Mouse (Mus musculus) heart, embryonic 12.5 days (tissue): ENCODE measurements around the gene Stub1. TPM values are rescaled to one million over a fixed set of nuclear protein-coding genes. Genes with fewer than 3 reads are reported as not detected.

ENCODE experiments used
- ATAC-seq: fragments of 200-750 bp; cut with Nextera tagmentation; 2 replicates; pipeline ENCODE4 v1.8.0; 2017; ENCODE audit warnings: moderate TSS enrichment, moderate library complexity; ENCODE audit not compliant: insufficient number of reproducible peaks, low FRiP score
- H3K27ac ChIP-seq: fragments of 300-500 bp; sonication (generic); 2 replicates; pipeline ENCODE4 v1.5.1; 2016; ENCODE audit warnings: mild to moderate bottlenecking, moderate library complexity; ENCODE audit not compliant: poor library complexity, severe bottlenecking
- H3K27me3 ChIP-seq: fragments of 300-500 bp; sonication (generic); replicated peaks from 2 replicates; pipeline ENCODE4 v1.6.1; 2016; ENCODE audit warnings: mild to moderate bottlenecking, moderate library complexity
- H3K36me3 ChIP-seq: fragments of 300-500 bp; sonication (generic); 2 replicates; pipeline ENCODE4 v1.6.1; 2016; ENCODE audit warnings: mild to moderate bottlenecking, moderate library complexity
- H3K4me1 ChIP-seq: fragments of 300-500 bp; sonication (generic); replicated peaks from 2 replicates; pipeline ENCODE4 v1.6.1; 2016; ENCODE audit warnings: mild to moderate bottlenecking
- H3K4me2 ChIP-seq: fragments of 300-500 bp; sonication (generic); 2 replicates; pipeline ENCODE4 v1.6.1; 2016; ENCODE audit warnings: mild to moderate bottlenecking, moderate library complexity
- H3K4me3 ChIP-seq: fragments of 300-500 bp; sonication (generic); 2 replicates; pipeline ENCODE4 v1.5.1; 2016; ENCODE audit warnings: mild to moderate bottlenecking
- H3K9ac ChIP-seq: fragments of 300-500 bp; sonication (generic); 2 replicates; pipeline ENCODE4 v1.6.1; 2016; ENCODE audit warnings: mild to moderate bottlenecking, moderate library complexity
- H3K9me3 ChIP-seq: fragments of 300-500 bp; sonication (generic); replicated peaks from 2 replicates; pipeline ENCODE4 v1.6.1; 2016; ENCODE audit warnings: mild to moderate bottlenecking, moderate library complexity
- WGBS: fragments of 180-500 bp; shearing (Covaris S2); methylation state at CpG from one replicate; pipeline ENCODE4 v1.1.7; 2016; 5-methylcytosine and 5-hydroxymethylcytosine counted together
- polyA plus RNA-seq: library from polyadenylated mRNA; unstranded; fragments of >200 nt; fragmentation: Nextera tagmentation; extraction: Ambion mirVana; gene quantifications from 2 replicates; pipeline ENCODE4 v1.2.1, GENCODE M21; 2016

Gene Stub1
- polyA plus RNA-seq, 1 experiment from 2014 or later = 272 TPM

DNA sequence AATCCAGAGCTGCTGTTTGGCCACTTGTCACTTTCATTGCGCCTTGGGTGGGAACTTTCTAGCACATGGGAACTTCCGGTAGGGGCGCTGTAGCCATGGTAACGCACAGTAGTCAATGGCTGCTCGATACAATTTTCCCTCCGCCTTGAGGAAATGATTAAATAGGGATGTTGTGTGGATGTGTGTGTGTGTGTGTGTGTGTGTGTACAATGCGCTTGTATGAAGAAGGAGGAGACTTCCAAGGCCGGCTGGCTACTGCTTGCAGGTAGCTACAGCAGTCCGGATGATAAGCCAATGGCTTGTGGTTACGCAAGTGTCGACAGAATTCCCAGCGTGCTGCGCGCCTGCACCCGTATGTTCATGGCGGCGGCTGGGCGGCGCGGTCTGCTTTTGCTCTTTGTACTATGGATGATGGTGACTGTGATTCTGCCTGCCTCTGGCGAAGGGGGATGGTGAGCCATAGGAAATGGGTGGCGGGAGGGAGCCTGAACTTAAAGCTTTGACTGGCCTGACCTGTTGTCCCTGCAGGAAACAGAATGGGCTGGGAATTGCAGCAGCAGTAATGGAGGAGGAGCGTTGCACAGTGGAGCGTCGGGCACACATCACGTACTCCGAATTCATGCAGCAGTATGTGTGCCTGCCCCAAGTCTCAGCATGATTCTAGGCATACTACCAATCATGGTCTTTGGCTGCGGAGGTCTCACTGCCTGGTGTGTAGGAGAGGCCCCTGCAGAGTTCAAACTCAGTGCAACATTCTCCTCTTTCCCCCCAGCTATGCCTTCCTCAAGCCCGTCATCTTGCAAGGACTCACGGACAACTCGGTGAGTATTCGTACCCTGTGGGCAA lies 4.3 kb downstream of the Stub1 start, which contains the start of gene Jmjd8:
Gene Jmjd8, plus strand, starts transcription at position 156 of the 846 bp plus-strand sequence.
- peak within 1 kb of the TSS; percentile 82 for H3K9ac ChIP-seq
- H3K4me2 ChIP-seq = peak within 1 kb of the TSS; percentile 83
- peaks cover 52% of the 10 kb centered on the region for H3K36me3 ChIP-seq
- ATAC-seq = no peak
- peak within 1 kb of the TSS; percentile 67 for H3K4me3 ChIP-seq
- 1% methylated on average over 32 of the region's 32 CpGs for WGBS
- no peaks in the 10 kb centered on the region for H3K27me3 ChIP-seq
- H3K27ac ChIP-seq = peak within 1 kb of the TSS; percentile 90
- H3K9me3 ChIP-seq = no peaks in the 10 kb centered on the region
- peaks cover 68% of the 10 kb centered on the region for H3K4me1 ChIP-seq

DNA sequence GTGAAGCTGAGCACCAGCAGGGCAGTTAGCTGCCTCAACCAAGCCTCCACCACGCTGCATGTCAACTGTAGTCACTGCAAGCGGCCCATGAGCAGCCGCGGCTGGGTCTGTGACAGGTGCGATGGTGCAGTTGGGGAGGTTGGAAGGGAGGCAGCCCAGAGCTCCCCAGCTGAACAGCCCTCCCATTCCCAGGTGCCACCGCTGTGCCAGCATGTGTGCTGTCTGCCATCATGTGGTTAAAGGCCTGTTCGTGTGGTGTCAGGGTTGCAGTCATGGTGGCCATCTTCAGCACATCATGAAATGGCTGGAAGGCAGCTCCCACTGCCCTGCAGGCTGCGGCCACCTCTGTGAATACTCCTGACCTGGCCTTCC lies 5.0 kb downstream of the Stub1 start:
- H3K27ac ChIP-seq = peak overlapping the region; percentile 90; the same call in 1 of the 2 replicates
- WGBS = 84% methylated on average over 8 of the region's 8 CpGs
- H3K36me3 ChIP-seq = peaks cover 52% of the 10 kb centered on the region
- peaks cover 66% of the 10 kb centered on the region for H3K4me1 ChIP-seq
- no peaks in the 10 kb centered on the region for H3K27me3 ChIP-seq
- H3K4me2 ChIP-seq = peak overlapping the region; percentile 83
- 0 out of 2 replicates have a peak overlapping the region, but pooled peaks have one; percentile 82 for H3K9ac ChIP-seq
- no peaks in the 10 kb centered on the region for H3K9me3 ChIP-seq
- peak overlapping the region; percentile 67 for H3K4me3 ChIP-seq
- no peak for ATAC-seq

DNA sequence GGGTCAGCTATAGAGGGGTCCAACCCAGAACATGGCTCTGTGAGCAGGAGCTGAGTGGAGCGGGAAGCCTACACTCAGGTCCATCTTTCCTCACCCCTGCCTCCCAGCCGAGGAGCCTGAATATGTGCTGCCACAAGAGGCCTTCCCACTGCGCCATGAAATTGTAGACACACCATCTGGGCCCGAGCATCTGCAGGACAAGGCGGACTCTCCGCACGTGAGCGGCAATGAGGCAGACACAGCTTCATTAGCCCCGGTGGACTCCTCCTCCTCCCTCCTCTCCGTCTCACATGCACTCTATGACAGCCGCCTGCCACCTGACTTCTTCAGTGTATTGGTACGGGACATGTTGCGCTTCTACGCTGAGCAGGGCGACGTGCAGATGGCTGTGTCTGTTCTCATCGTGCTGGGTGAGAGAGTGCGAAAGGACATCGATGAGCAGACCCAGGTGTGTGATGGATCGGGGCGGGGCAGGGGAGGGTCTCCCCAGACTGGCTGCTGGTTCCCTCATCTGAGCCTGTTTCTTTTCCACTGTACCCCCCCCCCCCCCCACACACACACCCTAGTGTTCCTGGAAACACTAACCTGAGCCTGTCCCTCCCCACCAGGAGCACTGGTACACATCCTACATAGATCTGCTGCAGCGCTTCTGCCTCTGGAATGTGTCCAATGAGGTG lies 5.5 kb downstream of the Stub1 start:
- peaks cover 66% of the 10 kb centered on the region for H3K4me1 ChIP-seq
- H3K36me3 ChIP-seq = peaks cover 52% of the 10 kb centered on the region
- peak overlapping the region; percentile 83; the same call in 1 of the 2 replicates for H3K4me2 ChIP-seq
- no peak overlapping the region for H3K27ac ChIP-seq
- 0 out of 2 replicates have a peak, but pooled peaks cover under 1% of the 10 kb centered on the region for H3K27me3 ChIP-seq
- no peak overlapping the region for H3K9ac ChIP-seq
- no peak for ATAC-seq
- 0 out of 2 replicates have a peak overlapping the region, but pooled peaks have one; percentile 3 for H3K4me3 ChIP-seq
- WGBS = 90% methylated on average over 22 of the region's 22 CpGs
- H3K9me3 ChIP-seq = no peaks in the 10 kb centered on the region

DNA sequence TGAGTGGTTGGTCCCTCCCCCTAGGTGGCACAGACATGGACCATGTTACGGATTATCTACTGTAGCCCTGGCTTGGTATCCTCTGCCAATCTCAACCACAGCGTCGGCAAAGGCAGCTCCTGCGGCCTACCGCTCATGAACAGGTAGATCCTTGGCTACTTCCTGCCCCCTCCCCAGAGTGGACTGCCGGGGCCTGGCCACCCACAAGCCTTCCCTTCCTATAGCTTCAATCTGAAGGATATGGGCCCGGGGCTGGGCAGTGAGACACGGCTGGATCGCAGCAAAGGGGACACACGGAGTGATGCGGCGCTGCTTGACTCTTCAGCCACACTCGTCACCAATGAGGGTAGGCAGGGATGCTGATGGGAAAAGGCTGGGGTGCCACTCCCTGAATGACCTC lies 6.2 kb downstream of the Stub1 start:
- WGBS = 91% methylated on average over 13 of the region's 13 CpGs
- Histone ChIP-seq H3K9me3 (no peaks in the 10 kb centered on the region), H3K27me3 (peaks cover 8% of the 10 kb centered on the region), H3K4me2 (no peak overlapping the region), H3K4me1 (peaks cover 65% of the 10 kb centered on the region), H3K9ac (no peak overlapping the region), H3K4me3 (no peak overlapping the region), H3K36me3 (peaks cover 52% of the 10 kb centered on the region), H3K27ac (no peak overlapping the region)
- no peak for ATAC-seq

DNA sequence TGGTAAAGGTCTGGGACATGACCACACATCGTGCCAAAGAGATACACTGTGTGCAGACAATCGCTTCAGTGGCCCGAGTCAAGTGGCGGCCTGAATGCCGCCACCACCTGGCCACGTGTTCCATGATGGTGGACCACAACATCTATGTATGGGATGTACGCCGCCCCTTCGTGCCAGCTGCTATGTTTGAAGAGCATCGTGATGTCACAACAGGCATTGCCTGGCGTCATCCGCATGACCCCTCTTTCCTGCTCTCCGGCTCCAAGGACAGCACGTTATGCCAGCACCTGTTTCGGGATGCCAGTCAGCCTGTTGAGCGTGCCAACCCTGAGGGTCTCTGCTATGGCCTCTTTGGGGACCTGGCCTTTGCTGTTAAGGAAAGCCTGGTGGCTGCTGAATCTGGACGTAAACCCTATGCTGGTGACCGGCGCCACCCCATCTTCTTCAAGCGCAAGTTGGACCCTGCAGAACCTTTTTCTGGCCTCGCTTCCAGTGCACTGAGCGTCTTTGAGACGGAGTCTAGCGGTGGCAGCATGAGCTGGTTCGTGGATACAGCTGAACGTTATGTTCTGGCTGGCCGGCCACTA lies 7.1 kb downstream of the Stub1 start:
- peaks cover 56% of the 10 kb centered on the region for H3K4me1 ChIP-seq
- no peak for ATAC-seq

DNA sequence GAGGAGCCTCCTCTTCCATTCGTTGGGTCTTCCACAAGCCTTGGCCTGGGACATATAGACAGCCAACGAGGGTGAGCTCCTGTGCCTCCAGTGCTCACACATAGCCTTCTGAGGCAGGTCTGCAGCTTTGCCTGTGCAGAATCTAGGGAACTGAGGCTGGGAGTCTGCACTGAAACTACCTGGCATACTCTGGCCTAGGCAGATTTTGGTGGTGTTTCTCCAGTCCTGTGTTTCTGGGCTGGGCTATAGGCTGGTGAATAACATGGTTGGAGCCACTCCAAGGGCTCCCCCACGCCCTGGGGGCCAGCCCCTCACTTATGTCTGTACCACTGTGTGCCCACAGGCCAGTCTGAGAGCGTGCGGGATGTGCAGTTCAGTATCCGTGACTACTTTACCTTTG lies 7.9 kb downstream of the Stub1 start:
- Histone ChIP-seq H3K36me3 (peaks cover 37% of the 10 kb centered on the region), H3K9me3 (no peaks in the 10 kb centered on the region), H3K27me3 (peaks cover 22% of the 10 kb centered on the region), H3K4me1 (peaks cover 48% of the 10 kb centered on the region), H3K9ac (no peak overlapping the region), H3K4me2 (peak overlapping the region; percentile 97; the same call in 1 of the 2 replicates), H3K27ac (no peak overlapping the region), H3K4me3 (no peak overlapping the region)
- WGBS = 88% methylated on average over 6 of the region's 6 CpGs
- no peak for ATAC-seq

More for the DNA sequence above, 7.1 kb downstream of the Stub1 start:
- Histone ChIP-seq H3K27me3 (peaks cover 16% of the 10 kb centered on the region), H3K9me3 (no peaks in the 10 kb centered on the region), H3K9ac (no peak overlapping the region; the same call in 1 of the 2 replicates), H3K36me3 (peaks cover 45% of the 10 kb centered on the region), H3K4me3 (no peak overlapping the region), H3K4me2 (no peak overlapping the region), H3K27ac (no peak overlapping the region)
- 92% methylated on average over 27 of the region's 27 CpGs for WGBS

DNA sequence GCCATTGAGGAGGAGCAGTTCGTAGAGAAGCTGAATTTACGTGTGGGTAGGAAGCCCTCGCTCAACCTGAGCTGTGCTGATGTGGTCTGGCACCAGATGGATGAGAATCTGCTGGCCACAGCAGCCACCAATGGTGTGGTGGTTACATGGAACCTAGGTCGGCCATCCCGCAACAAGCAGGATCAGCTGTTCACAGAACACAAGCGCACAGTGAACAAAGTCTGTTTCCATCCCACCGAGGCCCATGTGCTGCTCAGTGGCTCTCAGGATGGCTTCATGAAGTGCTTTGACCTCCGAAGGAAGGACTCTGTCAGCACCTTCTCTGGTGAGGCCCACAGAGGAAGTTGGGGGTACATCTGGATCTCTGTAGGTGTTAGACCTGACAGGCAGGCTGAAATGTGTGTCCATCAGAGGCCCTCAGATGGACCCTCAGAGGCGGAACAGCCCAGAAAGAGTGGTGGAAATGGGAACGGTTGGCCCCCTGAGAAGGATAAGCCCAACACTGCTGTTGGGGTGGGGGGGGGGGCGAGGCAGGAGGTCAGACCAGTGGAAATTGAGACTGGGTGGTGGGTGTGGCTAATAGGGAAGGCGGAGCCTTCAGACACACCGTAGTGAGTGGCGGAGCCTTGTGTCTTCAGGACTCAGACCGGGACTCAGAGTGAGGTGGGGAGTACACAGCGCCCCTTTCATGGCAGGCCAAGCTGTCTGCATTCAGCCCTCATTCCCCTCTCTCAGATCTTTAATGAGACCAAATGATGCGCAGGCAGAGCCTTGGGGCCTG lies 8.7 kb downstream of the Stub1 start:
- H3K9ac ChIP-seq = peak overlapping the region; percentile 67
- peaks cover 29% of the 10 kb centered on the region for H3K36me3 ChIP-seq
- no peak for ATAC-seq
- peak overlapping the region; percentile 73 for H3K4me3 ChIP-seq
- peaks cover 42% of the 10 kb centered on the region for H3K4me1 ChIP-seq
- H3K4me2 ChIP-seq = peak overlapping the region; percentile 97
- peaks cover 30% of the 10 kb centered on the region for H3K27me3 ChIP-seq
- H3K9me3 ChIP-seq = no peaks in the 10 kb centered on the region
- WGBS = 69% methylated on average over 17 of the region's 17 CpGs
- no peak overlapping the region for H3K27ac ChIP-seq

DNA sequence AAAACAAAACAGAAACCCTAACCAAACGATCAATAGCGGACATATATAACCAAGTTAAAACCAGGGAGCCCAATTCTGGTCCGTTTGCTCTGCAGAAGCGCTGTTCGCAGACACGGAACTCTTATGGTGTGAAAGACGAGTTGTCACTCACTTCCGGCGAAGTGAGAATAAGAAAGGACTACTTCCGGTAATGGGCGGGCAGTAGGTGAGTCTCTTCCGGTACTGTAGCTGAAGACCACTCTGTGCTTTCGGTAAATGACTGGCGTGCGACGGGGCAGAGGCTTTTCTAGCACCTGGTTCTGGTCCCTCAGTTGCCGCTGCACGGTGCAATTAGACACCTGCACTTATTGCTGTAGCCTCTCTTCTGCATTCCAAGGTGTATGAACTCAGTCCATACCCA lies 9.8 kb downstream of the Stub1 start, which contains the start of gene Wdr24:
Gene Wdr24, plus strand, starts transcription at position 176 of the 400 bp plus-strand sequence.
- Histone ChIP-seq H3K4me3 (peak within 1 kb of the TSS; percentile 73), H3K4me2 (peak within 1 kb of the TSS; percentile 97), H3K9me3 (no peaks in the 10 kb centered on the region), H3K27ac (0 out of 2 replicates have a peak within 1 kb of the TSS, but pooled peaks have one; percentile 39), H3K36me3 (peaks cover 29% of the 10 kb centered on the region), H3K27me3 (peaks cover 41% of the 10 kb centered on the region), H3K9ac (peak within 1 kb of the TSS; percentile 67), H3K4me1 (peaks cover 42% of the 10 kb centered on the region)
- WGBS = under 1% methylated on average over 18 of the region's 18 CpGs
- peak; percentile 61; the same call in 1 of the 2 replicates for ATAC-seq

DNA sequence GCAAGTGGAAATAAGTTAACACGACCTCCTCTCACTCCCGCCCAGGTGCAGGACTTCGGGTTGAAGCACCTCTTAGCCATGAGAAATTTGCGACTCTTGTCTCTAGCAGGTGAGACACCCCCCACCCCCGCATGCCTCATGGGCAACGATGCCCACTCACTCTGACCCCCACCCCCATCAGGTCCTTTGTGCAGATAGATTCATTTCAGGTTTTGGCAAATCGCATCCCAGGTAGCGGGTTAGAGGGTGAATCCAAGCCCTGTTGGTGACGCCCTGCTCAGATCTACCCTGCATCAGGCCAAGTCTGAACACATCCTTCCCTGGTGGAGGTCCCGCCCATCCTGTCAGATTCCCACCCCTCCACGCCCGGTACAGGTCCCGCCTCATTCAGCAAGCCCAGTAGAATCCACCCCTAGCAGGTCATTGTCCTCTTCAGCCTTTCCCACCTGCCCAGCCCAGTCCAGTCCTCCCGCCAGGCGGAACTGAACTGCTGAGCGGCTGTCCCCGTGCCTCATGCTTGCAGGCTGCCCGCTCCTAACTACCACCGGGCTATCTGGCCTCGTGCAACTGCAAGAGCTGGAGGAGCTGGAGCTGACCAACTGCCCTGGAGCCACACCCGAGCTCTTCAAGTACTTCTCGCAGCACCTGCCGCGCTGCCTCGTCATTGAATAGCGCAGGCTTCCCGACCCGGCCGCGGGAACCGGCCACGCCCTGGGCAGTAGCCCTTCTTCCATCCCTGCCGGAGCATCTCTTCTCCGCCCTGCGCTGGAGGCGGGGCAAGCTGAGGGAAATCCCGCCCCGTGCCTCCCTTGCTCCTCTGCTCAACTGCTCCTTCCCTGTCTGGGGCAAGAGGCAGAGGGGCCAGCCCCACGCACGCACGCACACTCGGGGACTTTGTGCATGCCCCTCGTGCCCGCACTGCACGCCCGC lies 14.1 kb downstream of the Stub1 start:
- no peak overlapping the region for H3K4me2 ChIP-seq
- no peaks in the 10 kb centered on the region for H3K9me3 ChIP-seq
- peak overlapping the region; percentile 10 for H3K4me3 ChIP-seq
- H3K27ac ChIP-seq = no peak overlapping the region
- H3K27me3 ChIP-seq = peaks cover 83% of the 10 kb centered on the region
- peak; percentile 37; the same call in 1 of the 2 replicates for ATAC-seq
- WGBS = 6% methylated on average over 46 of the region's 46 CpGs
- H3K36me3 ChIP-seq = no peaks in the 10 kb centered on the region
- H3K9ac ChIP-seq = 0 out of 2 replicates have a peak overlapping the region, but pooled peaks have one; percentile 3
- H3K4me1 ChIP-seq = peaks cover 9% of the 10 kb centered on the region
